In the genomic region with DNA sequence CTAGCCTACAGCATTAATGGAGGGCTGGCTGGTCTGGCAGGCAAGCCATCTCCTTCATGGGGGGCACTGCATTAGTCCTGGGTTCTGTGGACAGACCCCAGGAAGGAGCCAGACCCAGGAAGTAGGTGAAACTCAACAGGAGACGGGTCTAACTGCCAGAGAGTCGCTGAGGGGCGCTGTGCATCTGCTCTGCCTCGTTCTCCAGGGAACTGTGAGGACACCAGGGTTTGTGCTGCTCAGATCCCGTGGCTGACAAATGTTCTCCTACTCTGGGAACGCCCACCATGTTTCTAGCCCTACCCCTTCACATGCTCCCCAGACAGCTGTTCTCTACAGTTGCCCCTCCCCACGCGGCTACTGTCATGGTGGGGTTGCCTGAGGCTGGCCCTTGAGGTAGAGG, we compare ENCODE assay signal across 24 mouse cellular contexts.
DNase-seq lines count a peak whose midpoint lies in the region; ATAC-seq and TF ChIP-seq lines count a peak whose summit lies in the region.
"Had no signal": no experiment of that assay in that cellular context is flagged by ENCODE, and none has a peak within 500 bp of the region (broad histone marks: within the 10 kb centered on the region; RNA-seq: fewer than 3 reads in every experiment).

No protein-coding gene starts in this region.

- 81% methylated on average over 8 of the region's 8 CpGs for WGBS in midbrain, embryonic 10.5 days
- 76% methylated on average over 8 of the region's 8 CpGs for WGBS in midbrain, embryonic 11.5 days
- WGBS in stomach, postnatal 0 days, result 62% methylated on average over 8 of the region's 8 CpGs

- peaks cover 39% of the 10 kb centered on the region for H3K4me1 ChIP-seq in midbrain, embryonic 10.5 days
- peaks cover 18% of the 10 kb centered on the region for H3K4me1 ChIP-seq in midbrain, embryonic 11.5 days (ENCODE audit: control insufficient read depth, insufficient read depth, low read length)
- H3K4me1 ChIP-seq in stomach, postnatal 0 days (replicated peaks; ENCODE audit: control insufficient read depth, insufficient read depth), result no peaks in the 10 kb centered on the region

- no peaks in the 10 kb centered on the region for H3K36me3 ChIP-seq in midbrain, embryonic 10.5 days
- H3K36me3 ChIP-seq in midbrain, embryonic 11.5 days (ENCODE audit: control insufficient read depth, insufficient read depth, low read length), result no peaks in the 10 kb centered on the region
- no peaks in the 10 kb centered on the region for H3K36me3 ChIP-seq in stomach, postnatal 0 days (ENCODE audit: control insufficient read depth, insufficient read depth, low read length)
- H3K36me3 ChIP-seq: embryonic facial prominence, embryonic 15.5 days; G1E; heart, embryonic 10.5 days; hindbrain, embryonic 12.5 days had no signal

- H3K9ac ChIP-seq in midbrain, embryonic 11.5 days (ENCODE audit: low read length), result no peak overlapping the region
- no peak overlapping the region for H3K9ac ChIP-seq in stomach, postnatal 0 days (ENCODE audit: low read length)
- H3K9ac ChIP-seq: embryonic facial prominence, embryonic 15.5 days; hindbrain, embryonic 12.5 days had no signal

- no peak overlapping the region for H3K4me2 ChIP-seq in midbrain, embryonic 11.5 days
- no peak overlapping the region for H3K4me2 ChIP-seq in stomach, postnatal 0 days (replicated peaks; ENCODE audit: low read depth)
- H3K4me2 ChIP-seq: embryonic facial prominence, embryonic 15.5 days; hindbrain, embryonic 12.5 days had no signal

- TF ChIP-seq EP300 in stomach, postnatal 0 days (optimal IDR thresholded peaks at IDR 0.05), result no peak

- H3K27ac ChIP-seq in midbrain, embryonic 10.5 days (replicated peaks), result peak overlapping the region; percentile 50; the same call in 1 of the 2 replicates
- no peak overlapping the region for H3K27ac ChIP-seq in midbrain, embryonic 11.5 days (ENCODE audit: low read depth, low read length)
- no peak overlapping the region for H3K27ac ChIP-seq in stomach, postnatal 0 days (replicated peaks)
- H3K27ac ChIP-seq: embryonic facial prominence, embryonic 15.5 days; heart, embryonic 10.5 days; hindbrain, embryonic 12.5 days had no signal

- TF ChIP-seq CTCF in stomach, postnatal 0 days (IDR thresholded peaks at IDR 0.05; ENCODE audit: low read depth), result peak; percentile 22; the same call in 1 of the 2 replicates

- DNase-seq in frontal cortex, postnatal 36 days (ENCODE audit: low spot score in 2 of 2), result no peak
- no peak for DNase-seq in midbrain, embryonic 10.5 days (ENCODE audit: low spot score)
- DNase-seq in midbrain, embryonic 11.5 days (ENCODE audit: low spot score, missing footprints), result no peak
- peak; percentile 18 for DNase-seq in ZHBTc4 (ENCODE audit: low read depth, low spot score)
- DNase-seq in stomach, postnatal 0 days (ENCODE audit: low spot score), result no peak
- DNase-seq in adrenal gland, adult (ENCODE audit: inconsistent age in 2 of 2, low spot score in 1 of 2), result no peak
- DNase-seq: B cell, adult 2 months; cerebellum, adult 18-20 months; cerebellum, adult 9-11 months; cerebellum, postnatal 36 days; gastrocnemius, postnatal 10 days; heart, adult 18-20 months; heart, postnatal 10 days; heart, postnatal 4 days had no signal

- no peak overlapping the region for H3K4me3 ChIP-seq in midbrain, embryonic 10.5 days
- no peak overlapping the region for H3K4me3 ChIP-seq in midbrain, embryonic 11.5 days (ENCODE audit: low read depth, low read length)
- no peak overlapping the region for H3K4me3 ChIP-seq in stomach, postnatal 0 days (ENCODE audit: low read depth, low read length)
- H3K4me3 ChIP-seq: embryonic facial prominence, embryonic 15.5 days; erythroblast, embryonic 14.5 days; forebrain, embryonic 10.5 days; heart, embryonic 10.5 days; hindbrain, embryonic 12.5 days had no signal

- ATAC-seq in frontal cortex, adult (ENCODE audit: low TSS enrichment), result 0 out of 2 replicates have a peak, but pooled peaks have one; percentile 9
- no peak for ATAC-seq in midbrain, embryonic 11.5 days (ENCODE audit: low FRiP score)
- no peak for ATAC-seq in stomach, postnatal 0 days (ENCODE audit: low FRiP score, low TSS enrichment)
- ATAC-seq: CD4-positive, CD25-positive, alpha-beta regulatory T cell, adult 4 months; forebrain, embryonic 14.5 days; hindbrain, embryonic 16.5 days had no signal

- H3K27me3 ChIP-seq in midbrain, embryonic 10.5 days (ENCODE audit: low read depth, poor library complexity, severe bottlenecking), result peaks cover 34% of the 10 kb centered on the region
- H3K27me3 ChIP-seq in midbrain, embryonic 11.5 days (ENCODE audit: control insufficient read depth, insufficient read depth, low read length), result no peaks in the 10 kb centered on the region
- no peaks in the 10 kb centered on the region for H3K27me3 ChIP-seq in stomach, postnatal 0 days (ENCODE audit: control insufficient read depth, insufficient read depth, low read length)
- H3K27me3 ChIP-seq: embryonic facial prominence, embryonic 15.5 days had no signal

- peaks cover 14% of the 10 kb centered on the region for H3K9me3 ChIP-seq in midbrain, embryonic 10.5 days (replicated peaks)
- H3K9me3 ChIP-seq in midbrain, embryonic 11.5 days (ENCODE audit: control insufficient read depth, low read length), result no peaks in the 10 kb centered on the region; the same call in 1 of the 2 replicates
- no peaks in the 10 kb centered on the region for H3K9me3 ChIP-seq in stomach, postnatal 0 days (ENCODE audit: control insufficient read depth, low read length)
